Mouse (Mus musculus): ENCODE measurements around the gene Lrrc3b. TPM values are rescaled to one million over a fixed set of nuclear protein-coding genes. Genes with fewer than 3 reads are reported as not detected.
A peak's percentile ranks its signal among the peaks of the same experiment; 100 is the strongest.

The Lrrc3b gene
- polyA plus RNA-seq, 1 experiment from 2014 or later = 0.58 TPM

DNA sequence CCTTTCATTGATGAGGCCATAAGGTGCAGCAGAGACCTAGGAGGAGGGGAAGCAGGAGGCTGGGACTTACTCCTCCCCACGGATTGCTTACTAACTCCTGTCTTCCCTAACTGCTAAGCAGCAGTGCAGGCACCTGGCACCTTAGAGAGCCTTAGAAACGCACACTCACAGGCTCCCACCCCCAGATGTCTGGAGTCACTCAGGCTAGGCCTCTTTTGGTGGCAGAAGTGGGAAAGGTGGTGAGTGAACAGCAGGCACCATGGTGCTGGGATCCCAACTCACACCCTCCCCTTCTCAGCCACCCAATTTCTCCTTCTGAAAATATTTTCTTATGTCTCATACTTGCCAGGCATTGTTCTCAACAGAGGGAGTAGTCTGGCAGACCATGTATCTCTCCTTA, 55.7 kb downstream of the Lrrc3b start:
- H3K27ac ChIP-seq = no peak overlapping the region
- H3K4me1 ChIP-seq = no peaks in the 10 kb centered on the region
- WGBS (ENCODE audit: insufficient replicate concordance) = 37% methylated on average over 2 of the region's 2 CpGs

DNA sequence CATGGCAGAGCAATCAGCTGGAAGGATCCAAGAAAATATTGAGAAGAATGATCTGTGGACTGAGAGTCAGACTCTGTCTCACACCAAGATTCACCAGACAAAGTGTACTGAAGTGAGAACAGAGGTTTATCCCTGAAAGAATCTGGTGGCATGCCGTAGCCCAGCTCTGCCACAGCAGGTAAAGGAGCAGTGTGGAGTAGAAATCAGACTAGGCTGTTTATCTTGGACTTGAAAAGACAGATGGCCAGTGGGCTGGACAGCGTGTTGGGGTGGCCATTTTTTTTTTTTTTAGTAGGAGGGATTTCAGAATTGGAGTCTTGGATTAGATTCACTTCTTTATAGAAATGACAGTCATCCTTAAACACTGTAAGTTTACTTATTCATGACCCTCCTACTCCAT, 61.4 kb downstream of the Lrrc3b start:
- Histone ChIP-seq H3K27me3 (replicated peaks) (no peaks in the 10 kb centered on the region), H3K36me3 (no peaks in the 10 kb centered on the region)

More for the DNA sequence above, 55.7 kb downstream of the Lrrc3b start:
- no peak overlapping the region for H3K4me3 ChIP-seq
- no peak overlapping the region for H3K4me2 ChIP-seq
- no peak for ATAC-seq
- no peaks in the 10 kb centered on the region for H3K36me3 ChIP-seq
- no peaks in the 10 kb centered on the region for H3K9me3 ChIP-seq (replicated peaks)
- H3K27me3 ChIP-seq (replicated peaks) = no peaks in the 10 kb centered on the region
- no peak overlapping the region for H3K9ac ChIP-seq

DNA sequence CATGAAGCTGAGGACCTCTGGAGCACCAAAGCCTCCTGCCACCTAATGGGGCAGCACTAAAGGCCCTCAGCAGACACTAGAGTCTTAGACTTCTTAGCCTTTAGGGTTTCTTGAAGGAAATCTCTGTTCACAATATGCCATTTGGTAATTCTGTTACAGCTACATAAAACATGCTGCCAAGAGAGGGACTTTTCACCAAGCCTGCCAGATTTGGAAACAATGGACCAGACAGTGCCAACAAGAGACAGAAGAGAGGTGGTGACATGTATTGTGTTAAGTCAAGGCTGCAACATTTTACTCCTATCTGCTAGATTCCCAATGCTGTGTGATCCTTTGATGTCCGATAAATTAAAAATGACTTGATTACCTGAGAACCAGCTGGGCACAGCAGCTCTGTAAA, 62.0 kb downstream of the Lrrc3b start:
- H3K9me3 ChIP-seq (replicated peaks) = no peaks in the 10 kb centered on the region
- ATAC-seq = no peak
- no peak overlapping the region for H3K4me3 ChIP-seq
- no peak overlapping the region for H3K27ac ChIP-seq
- no peak overlapping the region for H3K4me2 ChIP-seq
- WGBS (ENCODE audit: insufficient replicate concordance) = 70% methylated on average over 1 of the region's 1 CpGs
- no peaks in the 10 kb centered on the region for H3K36me3 ChIP-seq
- no peaks in the 10 kb centered on the region for H3K4me1 ChIP-seq
- H3K27me3 ChIP-seq (replicated peaks) = no peaks in the 10 kb centered on the region
- no peak overlapping the region for H3K9ac ChIP-seq

More for the DNA sequence above, 61.4 kb downstream of the Lrrc3b start:
- no peak for ATAC-seq
- H3K4me3 ChIP-seq = no peak overlapping the region
- no peak overlapping the region for H3K9ac ChIP-seq
- no peak overlapping the region for H3K27ac ChIP-seq
- H3K4me2 ChIP-seq = no peak overlapping the region
- H3K4me1 ChIP-seq = no peaks in the 10 kb centered on the region
- 65% methylated on average over 2 of the region's 2 CpGs for WGBS (ENCODE audit: insufficient replicate concordance)
- no peaks in the 10 kb centered on the region for H3K9me3 ChIP-seq (replicated peaks)

DNA sequence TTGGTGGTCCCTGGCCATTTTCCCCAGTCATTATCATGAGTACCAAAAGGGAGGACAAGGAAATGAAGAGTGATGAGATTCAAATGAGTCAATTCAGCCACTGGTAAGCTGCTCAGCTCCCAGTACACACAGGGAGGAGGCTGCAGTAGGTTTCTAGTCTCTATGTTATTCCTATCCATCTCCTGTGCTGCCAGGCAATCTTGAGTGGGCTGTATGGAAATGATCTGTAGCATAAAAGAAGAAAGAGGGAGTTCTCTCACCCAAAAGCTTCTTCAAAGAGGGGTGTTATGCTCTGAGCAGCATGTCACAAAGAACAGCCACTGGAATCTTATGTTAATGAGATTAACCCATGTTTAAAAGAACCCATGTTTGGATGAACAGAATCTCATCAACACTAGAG, 64.5 kb downstream of the Lrrc3b start:
- Histone ChIP-seq H3K4me3 (no peak overlapping the region), H3K4me1 (no peaks in the 10 kb centered on the region), H3K4me2 (no peak overlapping the region), H3K9ac (no peak overlapping the region), H3K36me3 (no peaks in the 10 kb centered on the region), H3K9me3 (replicated peaks) (no peaks in the 10 kb centered on the region), H3K27me3 (replicated peaks) (no peaks in the 10 kb centered on the region), H3K27ac (no peak overlapping the region)
- no peak for ATAC-seq

DNA sequence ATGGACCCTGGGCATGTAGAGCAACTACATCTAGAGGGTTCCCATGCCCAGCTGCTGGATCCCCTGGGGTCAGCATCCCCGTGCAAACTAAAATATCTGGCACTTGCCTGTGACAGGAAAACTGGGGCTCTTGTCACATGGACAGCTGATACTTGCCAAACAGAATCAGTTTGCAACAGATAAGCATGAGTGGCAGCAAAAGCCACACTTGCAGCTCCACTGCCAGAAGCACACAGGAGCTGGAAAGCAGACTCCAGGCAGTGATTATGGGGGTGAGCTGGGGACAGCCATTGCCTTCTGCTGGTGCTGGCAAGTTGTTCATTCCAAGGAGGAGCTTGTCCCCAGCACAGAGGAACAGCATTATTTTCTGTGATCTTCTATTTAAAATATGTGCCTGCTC, 65.8 kb downstream of the Lrrc3b start:
- Histone ChIP-seq H3K4me3 (no peak overlapping the region), H3K27ac (no peak overlapping the region), H3K27me3 (replicated peaks) (no peaks in the 10 kb centered on the region), H3K9ac (no peak overlapping the region), H3K36me3 (no peaks in the 10 kb centered on the region), H3K9me3 (replicated peaks) (no peaks in the 10 kb centered on the region), H3K4me1 (no peaks in the 10 kb centered on the region), H3K4me2 (no peak overlapping the region)
- no peak for ATAC-seq
- WGBS (ENCODE audit: insufficient replicate concordance) = 9% methylated on average over 1 of the region's 1 CpGs

DNA sequence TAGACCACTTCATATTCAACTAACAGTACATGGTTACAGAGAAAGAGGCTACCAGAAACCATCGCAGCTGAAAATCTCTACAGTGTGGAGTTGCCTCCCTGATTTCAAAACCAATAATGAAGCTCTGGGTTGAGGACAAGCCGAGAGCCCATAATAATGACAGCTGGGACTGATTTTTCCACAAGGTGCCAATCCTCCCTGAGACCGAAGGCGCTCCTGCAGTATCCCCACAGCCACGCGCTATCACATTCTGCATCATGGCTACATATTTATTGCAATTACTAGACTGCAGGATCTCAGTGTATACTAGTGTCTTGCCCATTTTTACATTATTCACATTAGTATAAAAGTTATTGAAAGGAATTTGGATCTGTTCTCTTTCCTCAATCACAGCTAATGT, 73.7 kb downstream of the Lrrc3b start:
- Histone ChIP-seq H3K36me3 (no peaks in the 10 kb centered on the region), H3K9ac (no peak overlapping the region), H3K27ac (no peak overlapping the region), H3K4me3 (no peak overlapping the region), H3K9me3 (replicated peaks) (no peaks in the 10 kb centered on the region), H3K27me3 (replicated peaks) (no peaks in the 10 kb centered on the region), H3K4me1 (no peaks in the 10 kb centered on the region), H3K4me2 (no peak overlapping the region)
- no peak for ATAC-seq
- 77% methylated on average over 6 of the region's 6 CpGs for WGBS (ENCODE audit: insufficient replicate concordance)

DNA sequence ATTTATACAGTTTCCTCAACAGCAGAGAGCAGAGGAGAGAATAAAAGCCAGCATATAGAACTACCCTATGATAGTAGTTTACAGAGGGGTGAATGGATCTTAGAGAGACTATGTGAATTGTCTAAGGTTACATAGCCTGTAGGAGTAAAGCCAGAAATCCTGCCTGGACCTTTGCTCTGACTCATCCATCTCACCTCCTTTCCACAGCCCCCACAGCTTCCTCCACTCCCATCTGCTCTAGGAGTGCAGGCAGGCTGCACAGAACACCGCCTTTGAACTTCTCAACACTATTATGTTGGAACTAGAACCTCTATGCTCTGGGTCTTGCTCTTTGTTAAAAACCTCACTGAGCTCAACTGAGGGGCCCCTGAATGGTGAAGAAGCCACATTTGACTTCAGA, 78.9 kb downstream of the Lrrc3b start:
- 38% methylated on average over 1 of the region's 1 CpGs for WGBS (ENCODE audit: insufficient replicate concordance)
- no peak overlapping the region for H3K27ac ChIP-seq
- H3K4me2 ChIP-seq = no peak overlapping the region
- no peak overlapping the region for H3K4me3 ChIP-seq
- no peaks in the 10 kb centered on the region for H3K4me1 ChIP-seq
- ATAC-seq = no peak
- no peaks in the 10 kb centered on the region for H3K27me3 ChIP-seq (replicated peaks)
- no peak overlapping the region for H3K9ac ChIP-seq
- H3K36me3 ChIP-seq = no peaks in the 10 kb centered on the region
- H3K9me3 ChIP-seq (replicated peaks) = no peaks in the 10 kb centered on the region

DNA sequence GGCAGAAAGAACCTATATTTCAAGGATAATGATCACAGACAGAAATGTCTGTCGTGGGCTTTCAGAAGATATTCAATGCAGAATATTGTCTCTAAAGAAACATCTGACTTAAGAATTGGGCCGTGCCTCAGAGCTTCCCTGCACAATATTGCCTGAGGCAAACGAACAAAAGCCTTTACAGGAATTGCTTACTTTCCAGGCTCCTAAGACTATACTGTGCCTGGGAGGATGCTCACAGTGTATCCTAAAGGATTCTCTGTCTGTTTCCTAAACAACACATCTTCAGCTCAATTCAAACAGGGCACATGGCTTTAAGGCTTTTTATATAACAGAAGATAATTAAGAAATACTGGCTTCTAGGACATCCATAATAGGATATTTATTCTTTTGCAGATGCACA, 79.7 kb downstream of the Lrrc3b start:
- H3K27ac ChIP-seq = no peak overlapping the region
- H3K9me3 ChIP-seq (replicated peaks) = no peaks in the 10 kb centered on the region
- no peaks in the 10 kb centered on the region for H3K36me3 ChIP-seq
- no peak for ATAC-seq
- no peak overlapping the region for H3K9ac ChIP-seq
- H3K27me3 ChIP-seq (replicated peaks) = no peaks in the 10 kb centered on the region
- no peak overlapping the region for H3K4me3 ChIP-seq
- 0 out of 2 replicates have a peak, but pooled peaks cover 3% of the 10 kb centered on the region for H3K4me1 ChIP-seq
- WGBS (ENCODE audit: insufficient replicate concordance) = 50% methylated on average over 3 of the region's 3 CpGs
- H3K4me2 ChIP-seq = no peak overlapping the region

DNA sequence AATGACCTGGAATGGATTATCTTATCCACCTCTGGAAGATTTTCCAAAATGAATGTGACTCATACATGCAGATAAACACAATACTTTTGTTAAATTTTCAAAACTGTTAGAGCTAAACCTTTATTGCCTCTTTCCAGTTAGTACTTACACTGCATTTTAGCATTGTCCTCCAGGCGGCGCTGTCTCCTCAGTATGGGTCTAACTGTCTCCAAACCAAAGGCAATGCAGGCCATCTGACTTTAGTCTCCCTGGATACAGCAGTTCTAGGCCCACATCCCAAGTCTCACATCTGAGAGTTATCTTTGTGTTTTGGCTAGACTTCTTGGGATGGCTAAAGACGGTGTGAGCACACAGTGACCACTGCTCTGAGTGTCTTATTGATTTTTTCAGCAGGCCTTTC, 83.3 kb downstream of the Lrrc3b start:
- Histone ChIP-seq H3K4me1 (0 out of 2 replicates have a peak, but pooled peaks cover 8% of the 10 kb centered on the region), H3K9ac (no peak overlapping the region), H3K9me3 (replicated peaks) (no peaks in the 10 kb centered on the region), H3K4me2 (no peak overlapping the region), H3K36me3 (no peaks in the 10 kb centered on the region), H3K27me3 (replicated peaks) (no peaks in the 10 kb centered on the region), H3K27ac (no peak overlapping the region), H3K4me3 (no peak overlapping the region)
- 23% methylated on average over 3 of the region's 3 CpGs for WGBS (ENCODE audit: insufficient replicate concordance)
- no peak for ATAC-seq

DNA sequence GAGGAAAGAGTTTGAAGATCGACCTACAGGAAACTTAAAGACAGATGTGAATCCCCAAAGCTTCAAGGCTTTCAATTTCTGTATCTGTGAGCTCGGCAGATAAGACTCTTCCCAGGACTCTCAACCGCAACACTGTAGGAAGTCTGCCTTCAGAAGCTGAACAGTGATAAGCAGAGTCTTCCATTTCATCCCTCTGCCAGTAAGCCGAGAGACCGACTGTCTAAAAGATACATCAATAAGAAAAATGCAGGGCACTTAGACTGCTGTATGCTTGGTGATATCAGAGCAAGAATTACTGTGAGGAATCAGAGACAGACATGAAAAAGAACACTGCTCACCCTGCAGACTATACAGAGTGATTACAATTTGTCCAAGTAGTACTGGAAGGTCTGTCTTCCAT, 84.5 kb downstream of the Lrrc3b start:
- H3K4me3 ChIP-seq = no peak overlapping the region
- 0 out of 2 replicates have a peak, but pooled peaks cover 8% of the 10 kb centered on the region for H3K4me1 ChIP-seq
- H3K4me2 ChIP-seq = no peak overlapping the region
- H3K27ac ChIP-seq = no peak overlapping the region
- no peak overlapping the region for H3K9ac ChIP-seq
- H3K36me3 ChIP-seq = no peaks in the 10 kb centered on the region
- 8% methylated on average over 5 of the region's 5 CpGs for WGBS (ENCODE audit: insufficient replicate concordance)
- peak; percentile 80 for ATAC-seq
- no peaks in the 10 kb centered on the region for H3K27me3 ChIP-seq (replicated peaks)
- no peaks in the 10 kb centered on the region for H3K9me3 ChIP-seq (replicated peaks)

DNA sequence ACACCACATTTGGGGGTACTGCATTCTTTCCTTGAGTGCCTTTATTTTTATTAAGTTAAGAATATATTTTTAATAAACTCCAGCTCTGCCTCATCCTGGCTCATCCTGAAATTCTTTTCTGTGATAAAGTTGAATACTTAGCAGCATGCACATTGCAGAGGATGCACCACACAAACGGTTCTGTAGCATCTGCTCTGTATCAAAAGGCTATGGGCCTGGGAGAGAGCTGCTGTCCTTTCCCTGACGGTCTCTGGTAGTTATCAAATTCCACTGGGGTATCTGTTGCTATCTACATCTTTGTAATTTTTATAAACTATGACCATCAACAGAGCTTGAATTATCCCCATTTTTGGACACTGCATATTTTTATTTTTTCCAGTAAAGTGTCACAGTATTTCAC, 105.7 kb downstream of the Lrrc3b start:
- no peak for ATAC-seq
- 42% methylated on average over 2 of the region's 2 CpGs for WGBS (ENCODE audit: insufficient replicate concordance)
- no peaks in the 10 kb centered on the region for H3K9me3 ChIP-seq (replicated peaks)
- H3K4me2 ChIP-seq = no peak overlapping the region
- H3K27me3 ChIP-seq (replicated peaks) = no peaks in the 10 kb centered on the region
- H3K27ac ChIP-seq = no peak overlapping the region
- no peaks in the 10 kb centered on the region for H3K36me3 ChIP-seq
- H3K4me3 ChIP-seq = no peak overlapping the region
- H3K4me1 ChIP-seq = no peaks in the 10 kb centered on the region
- H3K9ac ChIP-seq = no peak overlapping the region

DNA sequence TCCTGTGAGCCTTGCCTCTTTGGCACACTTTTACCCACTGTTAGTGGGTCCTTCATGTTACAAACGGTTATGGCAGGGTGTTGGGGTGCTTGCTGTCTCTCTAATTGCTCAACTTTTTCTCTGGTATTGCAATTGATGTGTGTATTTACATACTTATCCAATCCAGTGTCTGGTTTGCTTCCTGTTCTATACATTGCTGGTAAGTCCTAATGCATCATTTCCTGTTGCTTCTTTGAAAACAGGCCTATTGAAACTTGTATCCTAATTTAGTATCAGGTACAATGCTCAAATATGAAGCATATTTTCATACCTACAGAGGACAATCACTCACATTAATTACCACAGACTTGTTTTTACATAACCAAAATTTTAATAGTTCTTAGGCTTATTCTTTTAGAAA, 107.4 kb downstream of the Lrrc3b start:
- Histone ChIP-seq H3K4me2 (no peak overlapping the region), H3K4me3 (no peak overlapping the region), H3K9me3 (replicated peaks) (no peaks in the 10 kb centered on the region), H3K27me3 (replicated peaks) (no peaks in the 10 kb centered on the region), H3K27ac (no peak overlapping the region), H3K4me1 (no peaks in the 10 kb centered on the region), H3K9ac (no peak overlapping the region), H3K36me3 (no peaks in the 10 kb centered on the region)
- 44% methylated on average over 1 of the region's 1 CpGs for WGBS (ENCODE audit: insufficient replicate concordance)
- no peak for ATAC-seq

DNA sequence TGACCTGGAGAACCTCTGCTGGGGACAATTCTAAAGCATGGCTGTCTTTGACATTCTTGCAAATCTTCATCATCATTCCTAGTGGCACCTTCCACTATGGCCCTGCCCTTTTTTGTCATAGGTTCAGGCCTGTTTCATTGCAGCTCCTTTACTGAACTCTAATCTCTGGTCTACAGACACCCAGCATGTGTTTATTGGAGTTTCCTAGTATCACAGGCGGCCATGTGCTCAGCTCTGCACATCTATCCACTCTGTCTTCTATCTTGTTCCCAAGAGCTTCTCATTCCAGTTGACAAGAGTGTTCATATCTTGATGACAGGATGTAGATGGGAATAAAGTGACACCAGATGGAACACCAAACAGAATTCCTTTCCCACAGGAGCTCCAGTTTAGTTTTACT, 108.6 kb downstream of the Lrrc3b start:
- H3K27me3 ChIP-seq (replicated peaks) = no peaks in the 10 kb centered on the region
- H3K9ac ChIP-seq = no peak overlapping the region
- no peaks in the 10 kb centered on the region for H3K36me3 ChIP-seq
- H3K4me1 ChIP-seq = peaks cover 8% of the 10 kb centered on the region; the same call in 1 of the 2 replicates
- 42% methylated on average over 1 of the region's 1 CpGs for WGBS (ENCODE audit: insufficient replicate concordance)
- H3K9me3 ChIP-seq (replicated peaks) = no peaks in the 10 kb centered on the region
- H3K4me3 ChIP-seq = no peak overlapping the region
- H3K4me2 ChIP-seq = no peak overlapping the region
- no peak overlapping the region for H3K27ac ChIP-seq
- ATAC-seq = peak; percentile 51; the same call in 1 of the 2 replicates

Data from liver, embryonic 12.5 days (tissue).